Mouse (Mus musculus): ENCODE results near the gene Ttc13. TPM values are rescaled to one million over a fixed set of nuclear protein-coding genes. Genes with fewer than 3 reads are reported as not detected.

The Ttc13 gene
- polyA plus RNA-seq (2014; fragmentation: Illumina TruSeq; extraction: RNeasy Lipid Tissue Mini Kit (QIAGEN cat#74804); ENCODE audit: low read depth, low replicate concordance) = 16.0 TPM

DNA sequence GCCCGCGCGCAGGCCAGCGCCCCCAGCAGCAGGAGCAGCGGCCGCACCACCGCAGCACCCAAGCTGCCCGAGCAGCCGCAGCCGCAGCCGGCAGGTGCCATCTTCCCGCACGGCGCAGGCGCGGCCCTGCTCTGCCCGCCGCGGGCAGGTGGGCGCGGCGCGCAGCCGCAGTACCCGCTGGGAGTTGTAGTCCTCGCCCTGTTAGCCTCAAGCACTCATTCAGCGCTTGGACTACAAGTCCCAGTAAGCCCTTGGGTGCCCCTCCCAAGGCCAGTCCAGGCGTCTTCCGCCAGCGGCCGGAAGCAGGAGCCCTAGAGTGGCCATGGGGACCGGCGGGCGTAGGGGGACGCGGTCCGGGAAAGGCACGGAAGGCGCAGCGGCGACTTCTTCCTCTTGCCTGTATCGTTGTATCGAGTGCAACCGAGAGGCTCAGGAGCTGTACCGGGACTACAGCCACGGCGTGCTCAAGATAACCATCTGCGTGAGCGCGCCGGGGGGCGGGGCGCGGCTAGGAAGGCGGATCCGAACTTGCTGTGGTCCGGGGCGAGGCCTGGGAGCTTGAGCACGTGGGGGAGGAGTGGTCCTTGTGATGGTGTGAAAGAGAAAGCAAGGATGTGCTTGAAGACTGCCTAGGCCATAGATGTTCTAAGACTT lies at the start of gene Ttc13, which contains the start of gene Arv1:
Gene Ttc13, minus strand, starts transcription at position 122 of the 654 bp plus-strand sequence.
Gene Arv1, plus strand, starts transcription at position 278 of the 654 bp plus-strand sequence.

GRCm38 (mm10) chr8:124751709-124752173 lies 30.0 kb upstream of the Ttc13 start, which contains the start of gene Fam89a:
Gene Fam89a, minus strand, starts transcription at chr8:124751832.

DNA sequence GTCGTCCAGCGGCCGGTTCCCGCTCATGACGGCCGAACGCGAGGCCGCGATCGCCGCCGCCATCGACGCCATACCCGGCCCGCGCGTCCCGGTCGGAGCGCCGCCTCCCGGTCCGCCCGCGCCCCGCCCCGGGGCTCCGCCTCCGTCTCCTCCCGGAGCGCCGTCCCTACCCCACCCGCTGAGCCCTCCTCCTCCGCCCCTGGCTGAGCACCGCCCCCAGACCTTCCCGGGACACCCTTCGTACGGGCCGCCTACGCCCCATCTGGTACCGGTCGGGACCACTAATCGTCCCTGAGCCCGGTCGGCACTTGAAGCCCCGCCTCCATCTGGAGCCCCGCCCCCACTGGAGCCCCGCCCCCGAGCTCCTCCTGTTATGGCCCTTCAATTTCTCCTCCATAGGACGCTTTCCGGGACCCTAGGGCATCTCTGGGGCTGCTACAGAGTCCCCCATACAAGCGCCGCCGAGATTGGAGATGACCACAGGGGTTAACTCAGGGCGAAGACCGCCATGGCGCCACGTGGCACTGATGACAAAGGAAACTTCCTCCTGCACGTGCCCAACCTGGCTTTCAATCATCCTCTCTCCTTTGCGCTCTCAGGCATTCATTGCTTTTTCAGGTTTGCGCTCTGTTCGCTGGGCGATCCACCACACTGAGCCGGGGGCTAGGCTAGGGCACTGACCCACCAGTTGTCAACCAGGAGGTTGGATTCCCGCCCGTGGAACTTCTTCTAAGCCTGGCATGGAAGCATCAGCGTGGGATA lies 58.5 kb downstream of the Ttc13 start, which contains the start of gene 2310022B05Rik:
Gene 2310022B05Rik, minus strand, starts transcription at position 258 of the 762 bp plus-strand sequence.

Other genes with a start within 250 kb of the Ttc13 start
- 17.8 TPM for gene Cog2, start 201.2 kb downstream of the Ttc13 start, polyA plus RNA-seq (2014; fragmentation: Illumina TruSeq; extraction: RNeasy Lipid Tissue Mini Kit (QIAGEN cat#74804); ENCODE audit: low read depth, low replicate concordance)
- 5.2 TPM for gene Agt, start 152.3 kb downstream of the Ttc13 start, polyA plus RNA-seq (2014; fragmentation: Illumina TruSeq; extraction: RNeasy Lipid Tissue Mini Kit (QIAGEN cat#74804); ENCODE audit: low read depth, low replicate concordance)
- not detected for gene Capn9, start 145.9 kb downstream of the Ttc13 start, polyA plus RNA-seq (2014; fragmentation: Illumina TruSeq; extraction: RNeasy Lipid Tissue Mini Kit (QIAGEN cat#74804); ENCODE audit: low read depth, low replicate concordance)
- 46.7 TPM for gene 2310022B05Rik, start 58.6 kb downstream of the Ttc13 start, polyA plus RNA-seq (2014; fragmentation: Illumina TruSeq; extraction: RNeasy Lipid Tissue Mini Kit (QIAGEN cat#74804); ENCODE audit: low read depth, low replicate concordance)
- 8.5 TPM for gene Arv1, start 156 bp upstream of the Ttc13 start, polyA plus RNA-seq (2014; fragmentation: Illumina TruSeq; extraction: RNeasy Lipid Tissue Mini Kit (QIAGEN cat#74804); ENCODE audit: low read depth, low replicate concordance)
- 1.9 TPM for gene Fam89a, start 29.8 kb upstream of the Ttc13 start, polyA plus RNA-seq (2014; fragmentation: Illumina TruSeq; extraction: RNeasy Lipid Tissue Mini Kit (QIAGEN cat#74804); ENCODE audit: low read depth, low replicate concordance)
- 1.1 TPM for gene Trim67, start 71.1 kb upstream of the Ttc13 start, polyA plus RNA-seq (2014; fragmentation: Illumina TruSeq; extraction: RNeasy Lipid Tissue Mini Kit (QIAGEN cat#74804); ENCODE audit: low read depth, low replicate concordance)
- gene Gnpat, start 141.1 kb upstream of the Ttc13 start, polyA plus RNA-seq (2014; fragmentation: Illumina TruSeq; extraction: RNeasy Lipid Tissue Mini Kit (QIAGEN cat#74804); ENCODE audit: low read depth, low replicate concordance) = 230 TPM
- gene 2810004N23Rik, start 141.1 kb upstream of the Ttc13 start, polyA plus RNA-seq (2014; fragmentation: Illumina TruSeq; extraction: RNeasy Lipid Tissue Mini Kit (QIAGEN cat#74804); ENCODE audit: low read depth, low replicate concordance) = 72.8 TPM
- gene Exoc8, start 175.7 kb upstream of the Ttc13 start, polyA plus RNA-seq (2014; fragmentation: Illumina TruSeq; extraction: RNeasy Lipid Tissue Mini Kit (QIAGEN cat#74804); ENCODE audit: low read depth, low replicate concordance) = 9.3 TPM
- gene Sprtn, start 175.9 kb upstream of the Ttc13 start, polyA plus RNA-seq (2014; fragmentation: Illumina TruSeq; extraction: RNeasy Lipid Tissue Mini Kit (QIAGEN cat#74804); ENCODE audit: low read depth, low replicate concordance) = 13.0 TPM
- gene Egln1, start 227.3 kb upstream of the Ttc13 start, polyA plus RNA-seq (2014; fragmentation: Illumina TruSeq; extraction: RNeasy Lipid Tissue Mini Kit (QIAGEN cat#74804); ENCODE audit: low read depth, low replicate concordance) = 268 TPM